Mouse (Mus musculus): ENCODE data around the gene Sept9.

DNA sequence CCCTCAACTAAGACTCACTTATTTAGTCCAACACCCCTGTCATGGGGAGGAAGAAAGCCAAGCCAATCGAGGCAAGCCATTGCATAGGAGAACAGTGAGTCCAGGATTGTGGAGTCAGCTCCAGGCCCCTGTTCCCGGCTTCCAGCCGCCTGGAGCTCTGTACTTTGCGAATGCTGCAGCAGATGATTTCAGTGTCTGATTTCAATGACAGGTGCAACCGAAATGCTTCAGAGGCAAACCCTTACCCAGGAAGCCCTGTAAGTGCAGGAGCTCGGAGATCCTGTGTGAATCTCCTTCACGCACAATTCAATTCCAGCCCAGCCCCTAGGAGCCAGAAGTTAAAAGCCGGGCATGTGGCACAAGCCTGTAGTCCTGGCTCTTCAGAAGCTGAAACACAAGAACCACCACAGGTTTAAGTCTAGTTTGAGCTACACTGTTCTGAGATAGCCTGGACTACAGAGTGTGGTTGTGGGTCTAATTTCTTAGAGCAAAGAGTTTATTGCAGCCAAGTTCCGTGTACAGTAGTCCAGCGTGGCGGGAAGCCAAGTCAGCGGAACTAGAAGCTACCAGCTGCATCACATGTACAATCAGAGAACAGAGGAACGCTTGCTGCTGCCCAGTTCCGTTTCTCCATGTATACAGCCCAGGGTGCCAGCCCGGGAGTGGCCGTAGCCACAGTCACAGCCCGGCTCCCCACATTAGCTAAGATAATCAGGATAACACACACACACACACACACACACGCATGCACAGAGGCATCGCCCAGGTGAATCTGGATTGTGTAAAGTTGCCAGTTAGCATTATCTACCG lies 31.0 kb upstream of the Sept9 start:
- no peak for TF ChIP-seq CTCF (IDR thresholded peaks at IDR 0.05; ENCODE audit: extremely low read depth, insufficient read depth, low read length)
- no peak for TF ChIP-seq POLR2A (IDR thresholded peaks at IDR 0.05; ENCODE audit: extremely low read depth, insufficient read depth, low read length)

All from cortical plate, adult 2 months (tissue).